Mouse (Mus musculus): ENCODE measurements around the gene Ifi47. TPM values are rescaled to one million over a fixed set of nuclear protein-coding genes. Genes with fewer than 3 reads are reported as not detected.

The Ifi47 gene
- total and polyA plus RNA-seq, 3 experiments, result 2.3 to 6.2 (median 2.7) TPM

DNA sequence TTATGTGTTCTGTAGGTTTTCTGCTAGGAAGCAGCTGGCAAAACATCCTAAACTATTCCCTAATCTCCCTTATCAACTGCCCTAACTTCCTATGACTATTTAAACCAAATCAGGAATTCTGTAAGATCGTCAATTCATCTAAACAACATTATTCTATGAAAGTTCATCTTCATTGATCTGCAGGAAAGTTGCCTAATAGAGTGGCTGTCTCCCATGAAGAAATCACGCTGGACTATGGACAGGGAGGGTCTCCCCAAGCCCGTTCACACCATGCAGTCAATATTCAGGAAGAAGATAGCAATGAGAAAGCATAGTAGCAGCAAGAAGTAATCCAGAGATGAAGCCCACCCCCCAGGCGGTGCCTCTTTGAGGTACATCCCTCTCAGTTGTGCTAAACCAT is 14.8 kb downstream of the Ifi47 start:
- Histone ChIP-seq H3K4me3 (replicated peaks in 1 of 3; ENCODE audit: low read depth in 2 of 3, low read length in 2 of 3, poor library complexity in 1 of 3) (no peak overlapping the region), H3K27me3 (replicated peaks) (no peaks in the 10 kb centered on the region), H3K9me3 (replicated peaks; ENCODE audit: low read length) (no peaks in the 10 kb centered on the region), H3K9ac (ENCODE audit: insufficient read depth, low read depth) (no peak overlapping the region), H3K4me2 (ENCODE audit: insufficient read depth, low read depth, poor library complexity, severe bottlenecking) (no peak overlapping the region), H3K4me1 (ENCODE audit: control insufficient read depth in 1 of 2, insufficient read depth in 2 of 2) (peaks cover 0 to 25% of the 10 kb centered on the region in 2 experiments; a peak in 3 of 4 replicates), H3K36me3 (replicated peaks in 1 of 2; ENCODE audit: control insufficient read depth in 1 of 2, insufficient read depth in 1 of 2, low read length in 1 of 2) (no peaks in the 10 kb centered on the region), H3K79me2 (replicated peaks; ENCODE audit: control insufficient read depth, extremely low read depth, insufficient read depth, poor library complexity, severe bottlenecking) (no peaks in the 10 kb centered on the region; the same call in 1 of the 2 replicates), H3K27ac (ENCODE audit: insufficient read depth, low read depth) (no peak overlapping the region)
- in situ Hi-C loops (cut with MboI; ENCODE audit: low pct_ligation_motif_present, low pct_unique_long_range_greater_than_20kb, low sequenced_read_pairs) (no loop called here), dilution Hi-C loops (cut with MboI; ENCODE audit: extremely low pct_ligation_motif_present, extremely low pct_unique_long_range_greater_than_20kb, low sequenced_read_pairs) (no loop called here)
- no peak for DNase-seq (ENCODE audit: extremely low read depth)
- TF ChIP-seq POLR2A (IDR thresholded peaks at IDR 0.05; ENCODE audit: low read depth, low read length) (no peak), ZC3H11A (IDR thresholded peaks at IDR 0.05; ENCODE audit: low read depth, low read length) (no peak), JUN (IDR thresholded peaks at IDR 0.05; ENCODE audit: insufficient read depth, low read depth, low read length) (no peak), SIN3A (IDR thresholded peaks at IDR 0.05; ENCODE audit: low read length) (no peak), GABPA (IDR thresholded peaks at IDR 0.05; ENCODE audit: insufficient replicate concordance, low read depth, low read length) (no peak), ELF1 (IDR thresholded peaks at IDR 0.05; ENCODE audit: low read depth, low read length) (no peak), POLR2AphosphoS2 (IDR thresholded peaks at IDR 0.05; ENCODE audit: low read depth, low read length) (no peak), CTCF (conservative IDR thresholded peaks at IDR 0.05 in 1 of 2, IDR thresholded peaks at IDR 0.05 in 1 of 2; ENCODE audit: low read depth in 2 of 2, low read length in 2 of 2) (no peak), ETS1 (conservative IDR thresholded peaks at IDR 0.05; ENCODE audit: low read depth, low read length) (no peak), CHD2 (IDR thresholded peaks at IDR 0.05; ENCODE audit: low read length) (no peak), USF2 (conservative IDR thresholded peaks at IDR 0.05; ENCODE audit: low read depth, low read length) (no peak), USF1 (IDR thresholded peaks at IDR 0.05; ENCODE audit: low read depth, low read length) (no peak), NRF1 (IDR thresholded peaks at IDR 0.05; ENCODE audit: low read depth, low read length) (no peak), HCFC1 (IDR thresholded peaks at IDR 0.05; ENCODE audit: low read depth, low read length) (no peak), NELFE (IDR thresholded peaks at IDR 0.05; ENCODE audit: low read depth, low read length) (no peak), RAD21 (IDR thresholded peaks at IDR 0.05; ENCODE audit: low read depth, low read length) (no peak), ZNF384 (IDR thresholded peaks at IDR 0.05; ENCODE audit: low read depth, low read length) (no peak), KAT2A (IDR thresholded peaks at IDR 0.05; ENCODE audit: insufficient replicate concordance, low read length) (no peak), CHD1 (IDR thresholded peaks at IDR 0.05; ENCODE audit: low read depth, low read length) (no peak), ZKSCAN1 (IDR thresholded peaks at IDR 0.05; ENCODE audit: borderline replicate concordance, low read depth, low read length) (no peak)

DNA sequence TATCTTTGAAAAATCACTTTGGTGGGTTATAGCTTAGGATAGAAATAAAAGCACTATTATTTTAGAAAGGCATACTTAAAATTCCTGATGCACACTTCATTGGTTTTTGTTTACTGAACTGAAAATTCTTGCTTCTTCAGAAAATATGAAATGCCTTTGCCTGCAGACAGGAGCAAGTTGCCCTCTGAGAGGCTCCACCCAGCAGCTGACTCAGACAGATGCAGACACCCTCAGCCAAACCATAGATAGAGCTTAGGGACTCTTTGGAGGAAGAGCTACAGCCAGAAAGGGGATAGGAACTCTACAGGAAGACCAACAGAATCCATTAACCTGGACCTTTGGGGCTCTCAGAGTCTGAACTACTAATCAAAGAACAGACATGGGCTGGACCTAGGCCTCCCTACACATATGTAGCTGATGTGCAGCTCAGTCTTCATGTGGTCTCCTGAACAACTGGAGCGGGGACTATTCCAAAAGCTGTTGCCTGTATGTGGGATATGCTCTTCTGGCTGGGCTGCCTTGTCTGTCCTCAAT is 15.7 kb downstream of the Ifi47 start:
- dilution Hi-C loops (cut with MboI; ENCODE audit: extremely low pct_ligation_motif_present, extremely low pct_unique_long_range_greater_than_20kb, low sequenced_read_pairs) (no loop called here), in situ Hi-C loops (cut with MboI; ENCODE audit: low pct_ligation_motif_present, low pct_unique_long_range_greater_than_20kb, low sequenced_read_pairs) (no loop called here)
- no peaks in the 10 kb centered on the region for H3K36me3 ChIP-seq (replicated peaks in 1 of 2; ENCODE audit: control insufficient read depth in 1 of 2, insufficient read depth in 1 of 2, low read length in 1 of 2)
- DNase-seq (ENCODE audit: extremely low read depth), result no peak
- no peak overlapping the region for H3K9ac ChIP-seq (ENCODE audit: insufficient read depth, low read depth)
- H3K4me2 ChIP-seq (ENCODE audit: insufficient read depth, low read depth, poor library complexity, severe bottlenecking), result no peak overlapping the region
- H3K9me3 ChIP-seq (replicated peaks; ENCODE audit: low read length), result no peaks in the 10 kb centered on the region
- no peak for TF ChIP-seq JUN (IDR thresholded peaks at IDR 0.05; ENCODE audit: insufficient read depth, low read depth, low read length)
- no peak for TF ChIP-seq MAZ (IDR thresholded peaks at IDR 0.05; ENCODE audit: low read depth, low read length)
- no peak for TF ChIP-seq ELF1 (IDR thresholded peaks at IDR 0.05; ENCODE audit: low read depth, low read length)
- no peak for TF ChIP-seq ZMIZ1 (IDR thresholded peaks at IDR 0.05; ENCODE audit: low read depth, low read length)
- TF ChIP-seq ZKSCAN1 (IDR thresholded peaks at IDR 0.05; ENCODE audit: borderline replicate concordance, low read depth, low read length), result no peak
- TF ChIP-seq RAD21 (IDR thresholded peaks at IDR 0.05; ENCODE audit: low read depth, low read length), result no peak
- TF ChIP-seq NRF1 (IDR thresholded peaks at IDR 0.05; ENCODE audit: low read depth, low read length), result no peak
- no peak for TF ChIP-seq ETS1 (conservative IDR thresholded peaks at IDR 0.05; ENCODE audit: low read depth, low read length)
- no peak for TF ChIP-seq MAFK (IDR thresholded peaks at IDR 0.05; ENCODE audit: insufficient replicate concordance, low read length)
- TF ChIP-seq JUND (conservative IDR thresholded peaks at IDR 0.05; ENCODE audit: low read depth, low read length), result no peak
- no peak for TF ChIP-seq BHLHE40 (IDR thresholded peaks at IDR 0.05; ENCODE audit: low read depth, low read length)
- no peaks in the 10 kb centered on the region for H3K27me3 ChIP-seq (replicated peaks)
- H3K27ac ChIP-seq (ENCODE audit: insufficient read depth, low read depth), result no peak overlapping the region
- H3K4me1 ChIP-seq (ENCODE audit: control insufficient read depth in 1 of 2, insufficient read depth in 2 of 2), result peaks cover 0 to 16% of the 10 kb centered on the region in 2 experiments; a peak in 3 of 4 replicates
- no peaks in the 10 kb centered on the region; the same call in 1 of the 2 replicates for H3K79me2 ChIP-seq (replicated peaks; ENCODE audit: control insufficient read depth, extremely low read depth, insufficient read depth, poor library complexity, severe bottlenecking)
- H3K4me3 ChIP-seq (replicated peaks in 1 of 3; ENCODE audit: low read depth in 2 of 3, low read length in 2 of 3, poor library complexity in 1 of 3), result no peak overlapping the region

Data from CH12.LX (cell line).